Mouse (Mus musculus): Measurements from ENCODE around the gene Tsen34.
"Not testable (repeated sequence)": the region's sequence is repeated elsewhere in the genome, so short reads cannot be mapped to it uniquely, and the experiment has no call there.

Gene Tsen34

DNA sequence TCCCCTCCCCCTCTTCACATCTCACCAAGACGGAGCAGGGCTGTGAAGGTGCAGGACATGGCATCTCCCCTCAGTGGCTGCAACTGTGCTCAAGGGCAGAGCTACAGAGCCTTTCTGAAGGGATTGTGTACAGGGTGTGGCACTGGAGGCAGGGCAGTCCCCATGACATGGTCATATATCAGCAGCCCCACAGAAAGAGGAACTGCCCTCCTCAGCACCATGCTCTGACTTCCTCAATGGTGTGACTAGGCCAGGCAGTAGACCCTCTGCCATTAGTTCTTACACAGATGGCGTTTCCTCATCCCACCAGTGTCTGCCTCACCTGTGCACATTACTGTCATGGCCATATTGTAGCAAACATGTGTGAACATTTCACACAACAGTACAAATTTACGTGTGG, 27.6 kb downstream of the Tsen34 start, which contains the start of gene Pirb:
TSS of gene Pirb (minus strand) at position 124 of the 400 bp plus-strand sequence.
- not testable (repeated sequence) for DNase-seq (ENCODE audit: low spot score)

DNA sequence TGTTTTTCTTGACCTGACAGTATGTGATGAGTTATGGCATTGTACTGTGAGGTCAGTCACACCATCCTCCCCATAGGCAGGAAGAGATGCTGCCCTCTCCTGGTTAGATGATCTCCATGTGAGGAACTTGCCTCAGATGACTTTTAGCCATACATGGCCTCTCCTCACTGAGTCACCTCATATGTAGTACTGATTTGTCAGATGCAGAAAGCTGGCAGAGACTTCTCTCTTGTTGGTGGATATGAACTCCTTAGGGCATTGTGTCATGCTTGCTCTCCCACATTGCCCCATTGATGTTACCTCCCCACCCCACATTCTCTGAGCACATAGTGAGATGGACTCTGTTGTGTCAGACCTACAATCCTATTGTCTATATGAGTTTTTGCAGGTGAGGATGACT, 32.8 kb downstream of the Tsen34 start:
- DNase-seq (ENCODE audit: low spot score), result not testable (repeated sequence)

DNA sequence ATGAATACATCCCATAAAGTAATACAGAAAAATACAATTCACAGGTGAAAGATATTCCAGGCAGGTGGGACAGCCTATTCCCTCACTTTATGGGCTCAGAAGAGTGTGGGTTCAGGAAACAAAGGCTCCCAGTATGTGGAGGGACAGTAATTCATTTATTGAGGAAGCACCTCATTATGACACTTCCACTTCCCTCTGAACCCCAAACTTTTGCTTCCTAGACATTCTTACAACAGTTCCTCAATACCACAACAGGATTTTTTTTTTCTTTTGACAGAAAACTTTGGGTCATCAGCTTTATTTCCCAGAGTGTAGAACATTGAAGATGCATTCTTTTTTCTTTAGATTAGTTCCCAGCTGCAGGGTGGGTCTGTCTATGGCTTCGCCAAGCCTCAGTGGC, 40.0 kb downstream of the Tsen34 start:
- DNase-seq (ENCODE audit: low spot score), result not testable (repeated sequence)
